Mouse (Mus musculus): ENCODE data around the gene Mog. TPM values are rescaled to one million over a fixed set of nuclear protein-coding genes. Genes with fewer than 3 reads are reported as not detected.

The Mog gene
- polyA plus RNA-seq, 1 experiment from 2014 or later, result 0.12 TPM

DNA sequence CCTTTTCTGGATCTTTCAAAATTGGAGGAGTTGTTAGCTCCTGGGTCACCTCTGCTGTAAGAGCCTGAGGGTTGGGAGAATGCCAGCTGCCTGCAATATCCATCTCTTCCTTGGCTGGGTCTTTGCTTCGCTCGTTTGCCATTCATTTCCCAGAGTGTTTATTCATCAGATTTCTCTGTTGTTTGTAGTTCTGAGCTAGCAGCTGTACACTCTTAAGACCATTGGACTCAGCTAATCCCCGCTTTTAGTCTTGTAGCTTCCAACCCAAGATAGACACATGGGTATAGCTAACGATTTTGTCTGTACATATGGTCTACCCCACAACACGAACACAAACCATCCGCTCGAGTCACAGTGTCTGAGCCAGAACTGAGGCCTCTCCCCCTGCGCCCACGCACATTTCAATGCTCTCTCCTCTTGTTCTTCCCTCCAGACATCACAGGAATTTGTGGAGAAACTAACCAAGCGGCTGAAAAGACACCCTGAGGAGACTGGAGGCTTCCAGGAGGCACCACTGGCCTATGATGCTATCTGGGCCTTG is 39.0 kb upstream of the Mog start:
- WGBS, result 91% methylated on average over 10 of the region's 10 CpGs
- ATAC-seq (ENCODE audit: low FRiP score, low TSS enrichment), result no peak
- Histone ChIP-seq H3K36me3 (ENCODE audit: control insufficient read depth, insufficient read depth, low read length) (peaks cover 75% of the 10 kb centered on the region), H3K27me3 (ENCODE audit: control insufficient read depth, insufficient read depth, low read length) (no peaks in the 10 kb centered on the region), H3K4me1 (ENCODE audit: control insufficient read depth, insufficient read depth, low read length) (no peaks in the 10 kb centered on the region), H3K4me3 (ENCODE audit: low read length) (no peak overlapping the region), H3K9me3 (ENCODE audit: control insufficient read depth, low read length) (no peaks in the 10 kb centered on the region), H3K27ac (ENCODE audit: low read depth, low read length) (no peak overlapping the region), H3K9ac (ENCODE audit: low read depth, low read length) (no peak overlapping the region), H3K4me2 (replicated peaks; ENCODE audit: low read depth, low read length) (no peak overlapping the region)

DNA sequence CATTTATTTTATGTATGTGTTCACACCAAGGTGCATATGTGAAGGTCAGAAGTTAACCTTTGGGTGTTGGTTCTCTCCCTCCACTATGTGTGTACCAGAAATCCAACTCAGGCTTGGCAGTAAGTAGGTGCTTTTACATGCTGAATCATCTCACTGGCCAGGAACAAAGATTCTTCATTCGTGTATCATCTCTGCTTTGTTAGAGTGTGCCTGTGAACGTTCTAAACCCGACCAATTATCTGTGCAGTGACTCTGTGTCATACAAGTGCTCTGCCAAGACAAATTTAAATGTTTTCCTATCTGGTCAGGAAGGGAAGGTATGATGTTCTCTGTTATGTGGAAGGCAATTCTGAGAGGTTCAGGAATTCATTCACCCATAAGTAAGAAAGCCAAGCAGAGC is 38.2 kb upstream of the Mog start:
- H3K9ac ChIP-seq (ENCODE audit: low read depth, low read length), result no peak overlapping the region
- no peak overlapping the region for H3K27ac ChIP-seq (ENCODE audit: low read depth, low read length)
- no peak overlapping the region for H3K4me2 ChIP-seq (replicated peaks; ENCODE audit: low read depth, low read length)
- no peaks in the 10 kb centered on the region for H3K27me3 ChIP-seq (ENCODE audit: control insufficient read depth, insufficient read depth, low read length)
- H3K9me3 ChIP-seq (ENCODE audit: control insufficient read depth, low read length), result no peaks in the 10 kb centered on the region
- WGBS, result 92% methylated on average over 3 of the region's 3 CpGs
- H3K4me1 ChIP-seq (ENCODE audit: control insufficient read depth, insufficient read depth, low read length), result no peaks in the 10 kb centered on the region
- H3K36me3 ChIP-seq (ENCODE audit: control insufficient read depth, insufficient read depth, low read length), result peaks cover 75% of the 10 kb centered on the region
- no peak overlapping the region for H3K4me3 ChIP-seq (ENCODE audit: low read length)
- no peak for ATAC-seq (ENCODE audit: low FRiP score, low TSS enrichment)

DNA sequence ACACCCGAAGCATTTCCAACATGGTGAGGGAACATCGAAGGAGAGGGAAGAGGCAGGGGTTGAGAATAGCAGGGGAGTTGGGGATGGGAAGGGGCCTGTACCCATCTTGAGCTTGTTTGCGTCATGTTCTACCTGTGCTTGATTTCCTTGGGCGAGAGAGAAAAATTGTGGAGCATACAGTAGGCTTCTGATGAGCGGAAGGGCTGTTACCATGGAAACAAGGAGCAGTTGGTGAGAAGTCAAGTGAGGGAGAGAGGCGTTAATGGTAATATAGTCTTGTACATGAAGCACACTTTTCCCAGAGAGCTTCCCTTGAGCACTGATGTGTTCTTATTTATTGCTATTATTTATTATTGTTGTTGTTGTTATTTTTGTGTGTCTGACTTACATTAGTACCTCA is 33.8 kb upstream of the Mog start:
- Histone ChIP-seq H3K4me1 (ENCODE audit: control insufficient read depth, insufficient read depth, low read length) (no peaks in the 10 kb centered on the region), H3K9ac (ENCODE audit: low read depth, low read length) (no peak overlapping the region), H3K36me3 (ENCODE audit: control insufficient read depth, insufficient read depth, low read length) (peaks cover 47% of the 10 kb centered on the region), H3K27me3 (ENCODE audit: control insufficient read depth, insufficient read depth, low read length) (no peaks in the 10 kb centered on the region), H3K27ac (ENCODE audit: low read depth, low read length) (no peak overlapping the region), H3K4me2 (replicated peaks; ENCODE audit: low read depth, low read length) (no peak overlapping the region), H3K9me3 (ENCODE audit: control insufficient read depth, low read length) (no peaks in the 10 kb centered on the region), H3K4me3 (ENCODE audit: low read length) (no peak overlapping the region)
- WGBS, result 90% methylated on average over 6 of the region's 6 CpGs
- ATAC-seq (ENCODE audit: low FRiP score, low TSS enrichment), result no peak

DNA sequence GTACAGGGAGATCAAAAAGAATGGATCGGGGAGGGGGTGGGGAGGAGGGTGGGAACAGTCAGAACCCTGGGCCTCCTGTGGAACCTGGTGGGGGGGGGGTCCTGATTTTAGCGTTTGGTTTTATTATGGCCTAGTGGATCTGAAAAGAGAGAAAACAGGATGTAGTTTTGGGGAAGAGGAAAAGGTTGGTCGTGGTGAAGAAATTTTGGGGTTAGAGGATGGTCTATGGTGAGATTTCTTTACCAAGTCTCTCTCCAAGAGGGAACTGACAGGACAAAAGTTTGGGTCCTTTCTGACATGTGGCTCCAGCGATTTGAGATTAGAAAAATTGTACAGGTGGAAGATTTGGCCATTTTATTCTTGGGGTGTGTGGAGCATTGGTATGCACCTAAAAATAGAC is 28.5 kb upstream of the Mog start:
- H3K4me1 ChIP-seq (ENCODE audit: control insufficient read depth, insufficient read depth, low read length), result peaks cover 18% of the 10 kb centered on the region
- WGBS, result 52% methylated on average over 4 of the region's 4 CpGs
- H3K9me3 ChIP-seq (ENCODE audit: control insufficient read depth, low read length), result no peaks in the 10 kb centered on the region
- H3K27ac ChIP-seq (ENCODE audit: low read depth, low read length), result no peak overlapping the region
- peaks cover 18% of the 10 kb centered on the region for H3K36me3 ChIP-seq (ENCODE audit: control insufficient read depth, insufficient read depth, low read length)
- H3K4me2 ChIP-seq (replicated peaks; ENCODE audit: low read depth, low read length), result no peak overlapping the region
- H3K4me3 ChIP-seq (ENCODE audit: low read length), result no peak overlapping the region
- H3K27me3 ChIP-seq (ENCODE audit: control insufficient read depth, insufficient read depth, low read length), result no peaks in the 10 kb centered on the region; the same call in 1 of the 2 replicates
- no peak for ATAC-seq (ENCODE audit: low FRiP score, low TSS enrichment)
- H3K9ac ChIP-seq (ENCODE audit: low read depth, low read length), result no peak overlapping the region

DNA sequence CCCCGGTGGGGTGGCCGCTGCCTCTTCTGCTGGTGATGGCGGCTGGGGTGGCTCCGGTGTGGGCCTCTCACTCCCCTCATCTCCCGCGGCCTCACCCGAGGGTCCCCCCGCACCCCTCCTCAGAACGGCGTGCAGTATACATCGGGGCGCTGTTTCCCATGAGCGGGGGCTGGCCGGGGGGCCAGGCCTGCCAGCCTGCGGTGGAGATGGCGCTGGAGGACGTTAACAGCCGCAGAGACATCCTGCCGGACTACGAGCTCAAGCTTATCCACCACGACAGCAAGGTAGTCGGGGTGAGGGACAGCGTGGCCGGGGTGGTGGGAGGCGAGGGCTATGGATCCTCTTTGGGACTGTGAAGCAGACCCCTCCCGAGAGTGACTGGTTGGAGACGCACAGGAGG is 27.7 kb upstream of the Mog start:
- peak overlapping the region; percentile 62; the same call in 1 of the 2 replicates for H3K9ac ChIP-seq (ENCODE audit: low read depth, low read length)
- H3K4me3 ChIP-seq (ENCODE audit: low read length), result peak overlapping the region; percentile 58
- H3K27me3 ChIP-seq (ENCODE audit: control insufficient read depth, insufficient read depth, low read length), result no peaks in the 10 kb centered on the region; the same call in 1 of the 2 replicates
- H3K27ac ChIP-seq (ENCODE audit: low read depth, low read length), result no peak overlapping the region
- peaks cover 18% of the 10 kb centered on the region for H3K4me1 ChIP-seq (ENCODE audit: control insufficient read depth, insufficient read depth, low read length)
- peak overlapping the region; percentile 82 for H3K4me2 ChIP-seq (replicated peaks; ENCODE audit: low read depth, low read length)
- peak; percentile 7; the same call in 1 of the 2 replicates for ATAC-seq (ENCODE audit: low FRiP score, low TSS enrichment)
- no peaks in the 10 kb centered on the region for H3K9me3 ChIP-seq (ENCODE audit: control insufficient read depth, low read length)
- WGBS, result 6% methylated on average over 27 of the region's 27 CpGs
- H3K36me3 ChIP-seq (ENCODE audit: control insufficient read depth, insufficient read depth, low read length), result peaks cover 10% of the 10 kb centered on the region

DNA sequence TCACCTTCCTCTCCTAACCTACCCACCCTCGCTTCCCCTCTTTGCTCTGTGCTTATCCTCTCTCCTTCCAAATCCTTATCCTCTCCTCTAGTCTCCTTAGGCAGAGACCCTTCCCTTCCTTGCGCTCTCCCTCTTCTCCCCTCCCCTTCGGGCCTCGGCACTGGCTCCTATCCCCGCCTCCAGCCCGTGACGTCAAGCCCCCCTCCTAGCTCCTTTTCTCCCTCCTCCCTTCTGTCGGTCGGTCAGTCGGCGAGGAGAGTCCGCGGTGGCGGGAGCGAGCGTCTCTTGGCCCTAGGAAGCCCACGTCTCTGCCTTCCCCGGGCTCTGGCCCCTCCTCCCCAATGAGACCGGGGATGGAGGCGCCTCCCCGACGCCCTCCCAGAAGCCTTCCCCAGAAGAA is 27.2 kb upstream of the Mog start:
- peak overlapping the region; percentile 82 for H3K4me2 ChIP-seq (replicated peaks; ENCODE audit: low read depth, low read length)
- no peaks in the 10 kb centered on the region for H3K9me3 ChIP-seq (ENCODE audit: control insufficient read depth, low read length)
- WGBS, result 2% methylated on average over 22 of the region's 22 CpGs
- ATAC-seq (ENCODE audit: low FRiP score, low TSS enrichment), result peak; percentile 52
- H3K36me3 ChIP-seq (ENCODE audit: control insufficient read depth, insufficient read depth, low read length), result peaks cover 5% of the 10 kb centered on the region; the same call in 1 of the 2 replicates
- peaks cover 18% of the 10 kb centered on the region for H3K4me1 ChIP-seq (ENCODE audit: control insufficient read depth, insufficient read depth, low read length)
- H3K27me3 ChIP-seq (ENCODE audit: control insufficient read depth, insufficient read depth, low read length), result no peaks in the 10 kb centered on the region; the same call in 1 of the 2 replicates
- H3K4me3 ChIP-seq (ENCODE audit: low read length), result peak overlapping the region; percentile 58
- peak overlapping the region; percentile 62; the same call in 1 of the 2 replicates for H3K9ac ChIP-seq (ENCODE audit: low read depth, low read length)
- H3K27ac ChIP-seq (ENCODE audit: low read depth, low read length), result no peak overlapping the region

DNA sequence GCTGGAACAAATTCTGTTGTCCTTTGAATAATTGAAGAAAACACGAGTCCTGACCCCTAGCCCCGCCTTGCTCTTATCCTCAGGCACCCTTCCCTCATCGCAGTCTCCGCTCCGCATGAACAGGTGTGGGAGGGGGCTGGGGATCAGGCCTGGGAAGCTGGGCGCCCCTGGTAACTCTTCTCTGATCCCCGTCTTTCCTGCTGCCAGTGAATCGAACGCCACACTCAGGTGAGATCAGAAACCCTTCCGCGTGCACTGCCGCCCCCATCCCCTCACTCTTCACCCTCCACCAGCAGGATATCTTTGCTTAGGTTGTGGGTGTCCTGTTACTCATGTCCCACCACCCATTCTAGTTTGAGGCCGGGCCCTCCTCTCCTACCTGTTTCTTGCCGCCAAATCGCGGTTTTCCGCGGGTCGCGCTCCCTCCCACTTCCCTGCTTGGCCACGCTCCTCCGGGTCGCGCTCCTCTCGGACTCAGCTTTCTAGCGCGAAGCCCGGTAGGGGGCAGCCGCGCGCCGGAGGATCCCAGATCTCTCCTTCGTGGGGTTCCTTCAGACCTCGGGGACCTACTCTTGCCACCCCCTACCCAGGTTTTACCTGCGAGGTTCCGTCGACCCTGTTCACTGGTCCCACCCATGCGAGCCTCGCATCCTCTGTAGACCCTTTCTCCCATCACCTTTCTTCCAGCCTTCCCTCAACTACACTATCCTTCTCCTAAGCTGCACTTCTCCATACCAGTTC is 26.5 kb upstream of the Mog start:
- 3% methylated on average over 39 of the region's 39 CpGs for WGBS
- Histone ChIP-seq H3K9ac (ENCODE audit: low read depth, low read length) (peak overlapping the region; percentile 62), H3K9me3 (ENCODE audit: control insufficient read depth, low read length) (no peaks in the 10 kb centered on the region), H3K36me3 (ENCODE audit: control insufficient read depth, insufficient read depth, low read length) (no peaks in the 10 kb centered on the region; the same call in 1 of the 2 replicates), H3K4me1 (ENCODE audit: control insufficient read depth, insufficient read depth, low read length) (peaks cover 18% of the 10 kb centered on the region), H3K27ac (ENCODE audit: low read depth, low read length) (no peak overlapping the region), H3K27me3 (ENCODE audit: control insufficient read depth, insufficient read depth, low read length) (no peaks in the 10 kb centered on the region; the same call in 1 of the 2 replicates), H3K4me3 (ENCODE audit: low read length) (peak overlapping the region; percentile 58), H3K4me2 (replicated peaks; ENCODE audit: low read depth, low read length) (peak overlapping the region; percentile 82)
- ATAC-seq (ENCODE audit: low FRiP score, low TSS enrichment), result peak; percentile 5; the same call in 1 of the 2 replicates

DNA sequence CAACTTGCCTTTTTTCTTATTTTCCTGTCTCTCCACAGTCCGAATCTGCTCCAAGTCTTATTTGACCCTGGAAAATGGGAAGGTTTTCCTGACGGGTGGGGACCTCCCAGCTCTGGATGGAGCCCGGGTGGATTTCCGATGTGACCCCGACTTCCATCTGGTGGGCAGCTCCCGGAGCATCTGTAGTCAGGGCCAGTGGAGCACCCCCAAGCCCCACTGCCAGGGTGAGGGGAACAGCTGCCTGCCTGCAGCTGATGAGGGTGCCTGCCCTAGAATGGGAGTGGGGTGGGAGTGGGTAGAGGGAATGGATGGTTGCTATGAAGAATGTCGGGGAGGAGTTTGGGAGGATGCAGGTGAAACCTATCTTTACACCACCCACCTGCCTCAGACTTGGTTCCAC is 25.2 kb upstream of the Mog start:
- Histone ChIP-seq H3K4me2 (replicated peaks; ENCODE audit: low read depth, low read length) (no peak overlapping the region), H3K9me3 (ENCODE audit: control insufficient read depth, low read length) (no peaks in the 10 kb centered on the region), H3K27me3 (ENCODE audit: control insufficient read depth, insufficient read depth, low read length) (no peaks in the 10 kb centered on the region; the same call in 1 of the 2 replicates), H3K4me1 (ENCODE audit: control insufficient read depth, insufficient read depth, low read length) (peaks cover 18% of the 10 kb centered on the region), H3K4me3 (ENCODE audit: low read length) (no peak overlapping the region), H3K27ac (ENCODE audit: low read depth, low read length) (no peak overlapping the region), H3K36me3 (ENCODE audit: control insufficient read depth, insufficient read depth, low read length) (no peaks in the 10 kb centered on the region), H3K9ac (ENCODE audit: low read depth, low read length) (no peak overlapping the region)
- no peak for ATAC-seq (ENCODE audit: low FRiP score, low TSS enrichment)
- 72% methylated on average over 7 of the region's 7 CpGs for WGBS

DNA sequence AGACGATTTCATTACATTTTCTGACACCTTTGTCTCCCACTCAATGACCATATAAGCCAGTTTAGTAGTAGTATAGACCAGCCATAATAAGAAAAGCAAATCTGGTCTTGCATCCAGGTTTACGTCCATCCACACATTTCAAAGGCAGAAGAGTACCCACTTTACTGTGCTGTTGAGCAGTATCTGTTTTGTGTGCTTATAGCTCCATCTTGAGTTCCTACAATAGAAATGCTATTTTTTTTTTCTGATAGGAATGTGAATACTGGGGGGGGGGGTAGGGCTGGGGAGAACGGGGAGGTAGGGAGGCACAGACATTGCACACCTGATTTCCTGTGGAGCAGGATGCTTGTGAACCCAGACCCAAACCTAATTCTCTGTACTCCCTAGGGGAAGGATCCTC is 24.8 kb upstream of the Mog start:
- 26% methylated on average over 3 of the region's 3 CpGs for WGBS
- no peak overlapping the region for H3K4me2 ChIP-seq (replicated peaks; ENCODE audit: low read depth, low read length)

More for the DNA sequence above, 24.8 kb upstream of the Mog start:
- Histone ChIP-seq H3K4me1 (ENCODE audit: control insufficient read depth, insufficient read depth, low read length) (peaks cover 18% of the 10 kb centered on the region), H3K9ac (ENCODE audit: low read depth, low read length) (no peak overlapping the region), H3K4me3 (ENCODE audit: low read length) (no peak overlapping the region), H3K27ac (ENCODE audit: low read depth, low read length) (no peak overlapping the region), H3K9me3 (ENCODE audit: control insufficient read depth, low read length) (no peaks in the 10 kb centered on the region), H3K36me3 (ENCODE audit: control insufficient read depth, insufficient read depth, low read length) (no peaks in the 10 kb centered on the region), H3K27me3 (ENCODE audit: control insufficient read depth, insufficient read depth, low read length) (no peaks in the 10 kb centered on the region; the same call in 1 of the 2 replicates)
- no peak for ATAC-seq (ENCODE audit: low FRiP score, low TSS enrichment)

Data from kidney, embryonic 14.5 days (tissue).